Mouse (Mus musculus): ENCODE measurements around the gene Rpl14.

GRCm38 (mm10) chr9:120527919-120528318, 43.3 kb upstream of the Rpl14 start:
- no peak for TF ChIP-seq HCFC1 (IDR thresholded peaks at IDR 0.05; ENCODE audit: borderline replicate concordance, insufficient read depth, low read length)
- no peak for TF ChIP-seq ZC3H11A (IDR thresholded peaks at IDR 0.05; ENCODE audit: borderline replicate concordance, low read depth, low read length)
- no peak for TF ChIP-seq MAFK (IDR thresholded peaks at IDR 0.05; ENCODE audit: insufficient read depth, low read depth, low read length)
- no peak for TF ChIP-seq CHD2 (IDR thresholded peaks at IDR 0.05; ENCODE audit: low read depth, low read length)

All from ES-E14 (cell line).